Mouse (Mus musculus) v-Abl transformed pro-B cells (cell line): Measurements from ENCODE around the gene Gm9507.
"Not testable (repeated sequence)": the region's sequence is repeated elsewhere in the genome, so short reads cannot be mapped to it uniquely, and the experiment has no call there.

Source experiments
- in situ Hi-C, 2 experiments: fragments of 400-800 bp; cut with MboI; formaldehyde crosslinking; loops; one replicate each; pipeline ENCODE4 v1.15.1; 2025; ENCODE audit not compliant: unreplicated experiment in 2 of 2

Gm9507 gene

GRCm38 (mm10) chr10:77811743-77812142 is at the start of gene Gm9507:
Gm9507 (minus strand) TSS chr10:77811843.
- in situ Hi-C loops, result no loop called here

- in situ Hi-C loops, result no loop called here
Measured at GRCm38 (mm10) chr10:77852559-77852958, 40.9 kb upstream of the Gm9507 start, which contains the start of gene Gm10318. Gm10318 (plus strand) TSS chr10:77852859.

- in situ Hi-C loops, result no loop called here
Measured at GRCm38 (mm10) chr10:77847538-77847937, 35.9 kb upstream of the Gm9507 start.

- in situ Hi-C loops, result no loop called here
Measured at GRCm38 (mm10) chr10:77846961-77847360, 35.3 kb upstream of the Gm9507 start.

- in situ Hi-C loops, result no loop called here
Measured at GRCm38 (mm10) chr10:77846503-77846902, 34.9 kb upstream of the Gm9507 start, which contains the start of gene Gm36176. Gm36176 (plus strand) TSS chr10:77846803.

GRCm38 (mm10) chr10:77839006-77839405 is 27.4 kb upstream of the Gm9507 start:
- in situ Hi-C loops, result no loop called here

- in situ Hi-C loops, result no loop called here
Measured at GRCm38 (mm10) chr10:77835647-77836046, 24.0 kb upstream of the Gm9507 start, which contains the start of gene Krtap10-10. Krtap10-10 (plus strand) TSS chr10:77835947.

- in situ Hi-C loops, result no loop called here
Measured at GRCm38 (mm10) chr10:77826951-77827350, 15.3 kb upstream of the Gm9507 start, which contains the start of gene Krtap10-4. Krtap10-4 (minus strand) TSS chr10:77827095.

- in situ Hi-C loops, result no loop called here
Measured at GRCm38 (mm10) chr10:77819203-77819602, 7.6 kb upstream of the Gm9507 start.

- in situ Hi-C loops, result no loop called here
Measured at GRCm38 (mm10) chr10:77818523-77818922, 6.9 kb upstream of the Gm9507 start.

- in situ Hi-C loops, result no loop called here
Measured at GRCm38 (mm10) chr10:77815514-77815913, 3.9 kb upstream of the Gm9507 start.

- in situ Hi-C loops, result no loop called here
Measured at GRCm38 (mm10) chr10:77814382-77814781, 2.7 kb upstream of the Gm9507 start, which contains the start of gene Gm2696. Gm2696 (plus strand) TSS chr10:77814682.

- in situ Hi-C loops, result no loop called here
Measured at GRCm38 (mm10) chr10:77804095-77804494, 7.5 kb downstream of the Gm9507 start.

GRCm38 (mm10) chr10:77798921-77799508 is 12.6 kb downstream of the Gm9507 start, which contains the start of gene Gm19668:
Gm19668 (minus strand) TSS chr10:77799133.
- in situ Hi-C loops, result no loop called here

- in situ Hi-C loops, result not testable (repeated sequence)
Measured at GRCm38 (mm10) chr10:77798164-77798920, 13.3 kb downstream of the Gm9507 start.

- in situ Hi-C loops, result no loop called here
Measured at GRCm38 (mm10) chr10:77797677-77798076, 14.0 kb downstream of the Gm9507 start.

GRCm38 (mm10) chr10:77794976-77795375 is 16.7 kb downstream of the Gm9507 start, which contains the start of gene Gm9639:
Gm9639 (minus strand) TSS chr10:77795076.
- in situ Hi-C loops, result no loop called here

- in situ Hi-C loops, result no loop called here
Measured at GRCm38 (mm10) chr10:77788621-77789020, 23.0 kb downstream of the Gm9507 start.

- in situ Hi-C loops, result not testable (repeated sequence)
Measured at GRCm38 (mm10) chr10:77787876-77788275, 23.8 kb downstream of the Gm9507 start, which contains the start of gene Gm7137. Gm7137 (minus strand) TSS chr10:77788200.

GRCm38 (mm10) chr10:77783396-77783795 is 28.2 kb downstream of the Gm9507 start:
- in situ Hi-C loops, result not testable (repeated sequence)

GRCm38 (mm10) chr10:77782442-77782841 is 29.2 kb downstream of the Gm9507 start, which contains the start of gene Gm3250:
Gm3250 (minus strand) TSS chr10:77782542.
- in situ Hi-C loops, result not testable (repeated sequence)
